Mouse (Mus musculus): ENCODE measurements around the gene Mrpl58. TPM values are rescaled to one million over a fixed set of nuclear protein-coding genes. Genes with fewer than 3 reads are reported as not detected.

Mrpl58 gene
- polyA plus RNA-seq, 1 experiment from 2014 or later: 181 TPM

GRCm38 (mm10) chr11:115372015-115372414, 31.5 kb upstream of the Mrpl58 start:
- 66% methylated on average over 1 of the region's 1 CpGs for WGBS
- H3K36me3 ChIP-seq: no peaks in the 10 kb centered on the region
- H3K27ac ChIP-seq: no peak overlapping the region
- no peak overlapping the region for H3K9ac ChIP-seq
- peaks cover 93% of the 10 kb centered on the region for H3K27me3 ChIP-seq
- no peak overlapping the region for H3K4me2 ChIP-seq
- H3K4me3 ChIP-seq: no peak overlapping the region
- peaks cover 18% of the 10 kb centered on the region for H3K4me1 ChIP-seq
- H3K9me3 ChIP-seq: no peaks in the 10 kb centered on the region
- no peak for ATAC-seq (ENCODE audit: insufficient number of reproducible peaks, insufficient read depth, low FRiP score, low TSS enrichment, low read depth)

DNA sequence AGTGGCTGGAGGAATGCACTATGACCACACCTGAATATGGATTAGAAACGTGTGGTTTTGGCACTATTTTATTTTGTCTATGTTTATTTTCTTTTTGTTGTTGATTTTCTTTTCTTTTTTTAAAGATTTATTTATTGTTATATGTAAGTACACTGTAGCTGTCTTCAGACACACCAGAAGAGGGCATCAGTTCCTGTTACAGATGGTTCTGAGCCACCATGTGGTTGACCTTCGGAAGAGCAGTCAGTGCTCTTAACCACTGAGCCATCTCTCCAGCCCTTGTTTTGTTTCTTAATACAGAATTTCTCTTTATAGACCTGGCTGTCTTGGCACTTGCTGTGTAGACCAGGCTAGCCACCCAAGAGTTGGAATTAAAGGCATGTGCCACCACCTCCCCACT, 30.8 kb upstream of the Mrpl58 start:
- Histone ChIP-seq H3K36me3 (no peaks in the 10 kb centered on the region), H3K27me3 (peaks cover 86% of the 10 kb centered on the region), H3K27ac (no peak overlapping the region), H3K4me1 (peaks cover 11% of the 10 kb centered on the region), H3K4me2 (no peak overlapping the region), H3K9me3 (no peaks in the 10 kb centered on the region), H3K9ac (no peak overlapping the region), H3K4me3 (no peak overlapping the region)
- ATAC-seq (ENCODE audit: insufficient number of reproducible peaks, insufficient read depth, low FRiP score, low TSS enrichment, low read depth): no peak
- 47% methylated on average over 2 of the region's 2 CpGs for WGBS

- peak overlapping the region; percentile 74 for H3K4me2 ChIP-seq
- no peak overlapping the region for H3K27ac ChIP-seq
- 3% methylated on average over 30 of the region's 30 CpGs for WGBS
- no peaks in the 10 kb centered on the region for H3K9me3 ChIP-seq
- H3K36me3 ChIP-seq: no peaks in the 10 kb centered on the region
- peak overlapping the region; percentile 67 for H3K9ac ChIP-seq
- peaks cover 11% of the 10 kb centered on the region for H3K4me1 ChIP-seq
- ATAC-seq (ENCODE audit: insufficient number of reproducible peaks, insufficient read depth, low FRiP score, low TSS enrichment, low read depth): no peak
- peaks cover 75% of the 10 kb centered on the region for H3K27me3 ChIP-seq
- H3K4me3 ChIP-seq: peak overlapping the region; percentile 45
These were observed 29.5 kb upstream of the Mrpl58 start for GRCm38 (mm10) chr11:115373805-115374694.

- no peaks in the 10 kb centered on the region for H3K36me3 ChIP-seq
- WGBS: 58% methylated on average over 12 of the region's 12 CpGs
- peak overlapping the region; percentile 74 for H3K4me2 ChIP-seq
- H3K4me1 ChIP-seq: peaks cover 11% of the 10 kb centered on the region
- ATAC-seq (ENCODE audit: insufficient number of reproducible peaks, insufficient read depth, low FRiP score, low TSS enrichment, low read depth): no peak
- H3K9me3 ChIP-seq: no peaks in the 10 kb centered on the region
- H3K4me3 ChIP-seq: peak overlapping the region; percentile 45; the same call in 1 of the 2 replicates
- peaks cover 67% of the 10 kb centered on the region for H3K27me3 ChIP-seq
- peak overlapping the region; percentile 67; the same call in 1 of the 2 replicates for H3K9ac ChIP-seq
- H3K27ac ChIP-seq: no peak overlapping the region
These were observed 28.7 kb upstream of the Mrpl58 start for GRCm38 (mm10) chr11:115374695-115375425.

- no peaks in the 10 kb centered on the region for H3K36me3 ChIP-seq
- peaks cover 19% of the 10 kb centered on the region for H3K4me1 ChIP-seq
- no peak overlapping the region for H3K4me3 ChIP-seq
- H3K4me2 ChIP-seq: no peak overlapping the region
- H3K27ac ChIP-seq: no peak overlapping the region
- no peaks in the 10 kb centered on the region for H3K9me3 ChIP-seq
- no peak for ATAC-seq (ENCODE audit: insufficient number of reproducible peaks, insufficient read depth, low FRiP score, low TSS enrichment, low read depth)
- H3K9ac ChIP-seq: no peak overlapping the region
- peaks cover 48% of the 10 kb centered on the region for H3K27me3 ChIP-seq
- WGBS: 64% methylated on average over 7 of the region's 7 CpGs
These were observed 26.8 kb upstream of the Mrpl58 start for GRCm38 (mm10) chr11:115376722-115377121.

- H3K4me2 ChIP-seq: no peak overlapping the region
- 78% methylated on average over 4 of the region's 4 CpGs for WGBS
- H3K27me3 ChIP-seq: peaks cover 43% of the 10 kb centered on the region
- no peak overlapping the region for H3K9ac ChIP-seq
- H3K36me3 ChIP-seq: no peaks in the 10 kb centered on the region
- H3K9me3 ChIP-seq: no peaks in the 10 kb centered on the region
- peaks cover 19% of the 10 kb centered on the region for H3K4me1 ChIP-seq
- H3K4me3 ChIP-seq: no peak overlapping the region
- H3K27ac ChIP-seq: no peak overlapping the region
- no peak for ATAC-seq (ENCODE audit: insufficient number of reproducible peaks, insufficient read depth, low FRiP score, low TSS enrichment, low read depth)
These were observed 26.3 kb upstream of the Mrpl58 start for GRCm38 (mm10) chr11:115377254-115377653.

- ATAC-seq (ENCODE audit: insufficient number of reproducible peaks, insufficient read depth, low FRiP score, low TSS enrichment, low read depth): no peak
- 81% methylated on average over 7 of the region's 7 CpGs for WGBS
These were observed 25.7 kb upstream of the Mrpl58 start for GRCm38 (mm10) chr11:115377854-115378253.

DNA sequence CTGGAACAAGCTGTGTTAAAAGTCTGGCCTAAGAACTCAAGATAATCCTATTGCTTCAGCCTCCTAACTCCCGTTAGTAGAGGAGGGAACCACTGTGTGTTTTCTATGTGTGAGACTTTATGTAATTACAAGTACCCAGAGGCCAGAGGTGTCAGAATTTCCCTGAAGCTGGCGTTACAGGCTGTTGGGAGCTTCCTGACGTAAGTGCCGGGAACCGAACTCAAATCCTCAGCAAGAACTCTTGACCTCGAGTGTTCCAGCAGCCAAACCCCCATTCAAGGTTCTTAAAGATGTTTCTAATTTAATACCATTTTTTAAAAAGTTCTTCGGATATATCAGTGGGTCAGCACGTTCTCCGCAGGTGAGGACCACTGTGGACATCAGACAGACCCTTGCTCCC, 22.3 kb upstream of the Mrpl58 start:
- H3K4me1 ChIP-seq: peaks cover 46% of the 10 kb centered on the region
- H3K27ac ChIP-seq: 0 out of 2 replicates have a peak overlapping the region, but pooled peaks have one; percentile 28
- no peak for ATAC-seq (ENCODE audit: insufficient number of reproducible peaks, insufficient read depth, low FRiP score, low TSS enrichment, low read depth)

More at GRCm38 (mm10) chr11:115377854-115378253, 25.7 kb upstream of the Mrpl58 start:
- peaks cover 37% of the 10 kb centered on the region for H3K27me3 ChIP-seq
- no peaks in the 10 kb centered on the region for H3K9me3 ChIP-seq
- H3K36me3 ChIP-seq: no peaks in the 10 kb centered on the region
- H3K27ac ChIP-seq: no peak overlapping the region
- H3K4me2 ChIP-seq: no peak overlapping the region
- no peak overlapping the region for H3K9ac ChIP-seq
- no peak overlapping the region for H3K4me3 ChIP-seq
- peaks cover 25% of the 10 kb centered on the region for H3K4me1 ChIP-seq

GRCm38 (mm10) chr11:115381743-115382539, 21.6 kb upstream of the Mrpl58 start, which contains the start of gene Cdr2l:
TSS of gene Cdr2l (plus strand) at chr11:115381916.
- H3K4me1 ChIP-seq: peaks cover 46% of the 10 kb centered on the region
- peaks cover 4% of the 10 kb centered on the region for H3K27me3 ChIP-seq
- H3K9ac ChIP-seq: peak within 1 kb of the TSS; percentile 91
- H3K9me3 ChIP-seq: no peaks in the 10 kb centered on the region
- H3K4me2 ChIP-seq: peak within 1 kb of the TSS; percentile 80
- H3K36me3 ChIP-seq: no peaks in the 10 kb centered on the region
- WGBS: under 1% methylated on average over 72 of the region's 76 CpGs
- peak; percentile 76 for ATAC-seq (ENCODE audit: insufficient number of reproducible peaks, insufficient read depth, low FRiP score, low TSS enrichment, low read depth)
- peak within 1 kb of the TSS; percentile 90 for H3K27ac ChIP-seq
- H3K4me3 ChIP-seq: peak within 1 kb of the TSS; percentile 79

More for the DNA sequence above, 22.3 kb upstream of the Mrpl58 start:
- WGBS: 8% methylated on average over 9 of the region's 9 CpGs
- no peaks in the 10 kb centered on the region for H3K9me3 ChIP-seq
- peak overlapping the region; percentile 79 for H3K4me3 ChIP-seq
- H3K4me2 ChIP-seq: peak overlapping the region; percentile 80
- H3K27me3 ChIP-seq: peaks cover 8% of the 10 kb centered on the region
- no peaks in the 10 kb centered on the region for H3K36me3 ChIP-seq
- H3K9ac ChIP-seq: 0 out of 2 replicates have a peak overlapping the region, but pooled peaks have one; percentile 91

DNA sequence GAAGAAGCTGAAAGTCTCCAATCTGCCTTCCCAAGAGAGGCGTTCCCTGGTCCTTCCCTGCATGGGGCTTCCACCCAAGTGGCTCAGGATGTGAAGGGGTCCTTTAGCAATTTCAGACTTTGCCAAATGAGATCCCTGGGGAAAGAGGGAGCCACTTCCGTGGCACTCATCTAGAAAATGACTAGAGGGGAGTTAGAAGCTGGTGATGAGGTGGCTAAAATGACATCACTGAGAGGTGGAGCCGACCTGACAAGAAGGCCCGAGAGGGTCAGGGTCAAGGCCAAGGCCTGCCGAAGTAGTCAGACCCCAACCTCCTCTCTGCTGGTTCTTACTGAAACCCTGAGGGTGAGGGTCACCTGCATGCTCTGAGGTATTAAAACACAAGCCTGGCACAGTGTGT, 20.7 kb upstream of the Mrpl58 start:
- no peaks in the 10 kb centered on the region for H3K36me3 ChIP-seq
- no peak overlapping the region for H3K27ac ChIP-seq
- 12% methylated on average over 5 of the region's 5 CpGs for WGBS
- peak overlapping the region; percentile 91 for H3K9ac ChIP-seq
- H3K27me3 ChIP-seq: peaks cover 4% of the 10 kb centered on the region; the same call in 1 of the 2 replicates
- no peak for ATAC-seq (ENCODE audit: insufficient number of reproducible peaks, insufficient read depth, low FRiP score, low TSS enrichment, low read depth)
- peak overlapping the region; percentile 79 for H3K4me3 ChIP-seq
- peaks cover 46% of the 10 kb centered on the region for H3K4me1 ChIP-seq
- H3K9me3 ChIP-seq: no peaks in the 10 kb centered on the region
- peak overlapping the region; percentile 80 for H3K4me2 ChIP-seq
